Mouse (Mus musculus) frontal cortex, postnatal 14 days (tissue): Measurements from ENCODE around the gene Gm17482.

Experiments used
- DNase-seq, 2 experiments: peaks; one replicate each; pipeline ENCODE4 v3.0.0; 2022; ENCODE audit warnings: low spot score in 2 of 2

Gene Gm17482

GRCm38 (mm10) chr6:115245500-115246058, 18.4 kb downstream of the Gm17482 start:
- no peak for DNase-seq

- no peak for DNase-seq
These were observed 24.4 kb downstream of the Gm17482 start for GRCm38 (mm10) chr6:115251531-115251985.

- DNase-seq: no peak
These were observed 25.1 kb downstream of the Gm17482 start, which contains the start of gene Timp4 for GRCm38 (mm10) chr6:115252099-115252873. Gene Timp4 (minus strand): TSS chr6:115252205.

- DNase-seq: no peak
These were observed 28.0 kb downstream of the Gm17482 start for GRCm38 (mm10) chr6:115255171-115255570.

GRCm38 (mm10) chr6:115260507-115260906, 33.4 kb downstream of the Gm17482 start:
- DNase-seq: no peak

GRCm38 (mm10) chr6:115266791-115267190, 39.6 kb downstream of the Gm17482 start:
- DNase-seq: no peak

- DNase-seq: peak; percentile 40 to 71
These were observed 40.8 kb downstream of the Gm17482 start for GRCm38 (mm10) chr6:115267916-115268315.

- DNase-seq: no peak
These were observed 41.6 kb downstream of the Gm17482 start for GRCm38 (mm10) chr6:115268551-115269385.

- no peak for DNase-seq
These were observed 42.4 kb downstream of the Gm17482 start for GRCm38 (mm10) chr6:115269561-115269960.

- DNase-seq: no peak
These were observed 42.9 kb downstream of the Gm17482 start for GRCm38 (mm10) chr6:115270085-115270484.

GRCm38 (mm10) chr6:115271326-115271725, 44.2 kb downstream of the Gm17482 start:
- DNase-seq: no peak

GRCm38 (mm10) chr6:115271866-115272271, 44.7 kb downstream of the Gm17482 start:
- DNase-seq: no peak

- DNase-seq: no peak
These were observed 46.2 kb downstream of the Gm17482 start for GRCm38 (mm10) chr6:115273346-115273745.

GRCm38 (mm10) chr6:115274705-115275104, 47.6 kb downstream of the Gm17482 start:
- DNase-seq: no peak

- no peak for DNase-seq
These were observed 48.1 kb downstream of the Gm17482 start for GRCm38 (mm10) chr6:115275116-115275815.

GRCm38 (mm10) chr6:115278086-115278485, 50.9 kb downstream of the Gm17482 start:
- no peak for DNase-seq

- no peak for DNase-seq
These were observed 52.5 kb downstream of the Gm17482 start for GRCm38 (mm10) chr6:115279639-115280038.

GRCm38 (mm10) chr6:115284153-115284552, 57.0 kb downstream of the Gm17482 start:
- DNase-seq: no peak

GRCm38 (mm10) chr6:115286441-115286840, 59.3 kb downstream of the Gm17482 start:
- peak in 1 of 2 experiments; percentile 35 for DNase-seq

- no peak for DNase-seq
These were observed 61.1 kb downstream of the Gm17482 start for GRCm38 (mm10) chr6:115288223-115288622.

GRCm38 (mm10) chr6:115290561-115290960, 63.4 kb downstream of the Gm17482 start:
- DNase-seq: no peak

- no peak for DNase-seq
These were observed 63.9 kb downstream of the Gm17482 start for GRCm38 (mm10) chr6:115291068-115291467.
